Mouse (Mus musculus) bone marrow, adult 2 months (tissue): ENCODE results near the gene Gtf2h5.

ENCODE experiments used
- CTCF ChIP-seq: fragments of 200-500 bp; IDR thresholded peaks from 2 replicates; pipeline ENCODE4 v1.5.1; 2011; ENCODE audit warnings: low read length, control low read depth; ENCODE audit not compliant: control insufficient read depth, insufficient read depth
- POLR2A ChIP-seq: fragments of 200-500 bp; IDR thresholded peaks from 2 replicates; pipeline ENCODE4 v1.6.1; 2011; ENCODE audit warnings: low read depth, mild to moderate bottlenecking, control low read depth, low read length, borderline replicate concordance; ENCODE audit not compliant: control insufficient read depth

DNA sequence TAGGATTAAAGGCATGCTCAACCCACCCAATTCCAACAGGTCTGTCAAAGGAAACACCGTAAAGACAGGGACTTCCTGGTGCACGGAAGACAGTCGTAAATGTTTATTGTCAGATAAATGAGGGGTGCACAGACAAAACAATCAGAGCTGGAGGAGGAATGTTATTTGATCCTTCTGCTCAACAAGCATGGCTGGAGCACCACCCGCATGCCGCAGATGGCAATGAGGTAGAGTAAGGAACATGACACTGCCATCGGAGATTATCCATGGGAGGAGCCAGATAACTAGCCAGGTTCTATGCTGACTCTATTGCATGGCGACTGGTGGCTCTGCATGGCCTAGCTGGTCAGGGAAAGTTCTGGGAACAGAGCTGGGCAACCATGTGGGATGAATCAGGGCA, 6.2 kb upstream of the Gtf2h5 start:
- no peak for TF ChIP-seq CTCF
- TF ChIP-seq POLR2A, result no peak
